Mouse (Mus musculus) gonadal fat pad, adult 2 months (tissue): Measurements from ENCODE around the gene Keap1. TPM values are rescaled to one million over a fixed set of nuclear protein-coding genes. Genes with fewer than 3 reads are reported as not detected.
"Not testable (repeated sequence)": the region's sequence is repeated elsewhere in the genome, so short reads cannot be mapped to it uniquely, and the experiment has no call there.

Source experiments
- DNase-seq: peaks from one replicate; pipeline ENCODE4 v3.0.0-alpha.2; 2012; ENCODE audit warnings: low read depth
- polyA plus RNA-seq: library from polyadenylated mRNA; depleted of rRNA; stranded (reverse); fragments of >200 nt; gene quantifications from 2 replicates; pipeline ENCODE4 v1.2.3, GENCODE M21; 2012; rRNA removed

Keap1 gene
- polyA plus RNA-seq, 1 experiment: 68.5 TPM

- DNase-seq: no peak
Measured at GRCm38 (mm10) chr9:21196521-21197433, 42.4 kb downstream of the Keap1 start.

- not testable (repeated sequence) for DNase-seq
Measured at GRCm38 (mm10) chr9:21195736-21196505, 43.2 kb downstream of the Keap1 start.

DNA sequence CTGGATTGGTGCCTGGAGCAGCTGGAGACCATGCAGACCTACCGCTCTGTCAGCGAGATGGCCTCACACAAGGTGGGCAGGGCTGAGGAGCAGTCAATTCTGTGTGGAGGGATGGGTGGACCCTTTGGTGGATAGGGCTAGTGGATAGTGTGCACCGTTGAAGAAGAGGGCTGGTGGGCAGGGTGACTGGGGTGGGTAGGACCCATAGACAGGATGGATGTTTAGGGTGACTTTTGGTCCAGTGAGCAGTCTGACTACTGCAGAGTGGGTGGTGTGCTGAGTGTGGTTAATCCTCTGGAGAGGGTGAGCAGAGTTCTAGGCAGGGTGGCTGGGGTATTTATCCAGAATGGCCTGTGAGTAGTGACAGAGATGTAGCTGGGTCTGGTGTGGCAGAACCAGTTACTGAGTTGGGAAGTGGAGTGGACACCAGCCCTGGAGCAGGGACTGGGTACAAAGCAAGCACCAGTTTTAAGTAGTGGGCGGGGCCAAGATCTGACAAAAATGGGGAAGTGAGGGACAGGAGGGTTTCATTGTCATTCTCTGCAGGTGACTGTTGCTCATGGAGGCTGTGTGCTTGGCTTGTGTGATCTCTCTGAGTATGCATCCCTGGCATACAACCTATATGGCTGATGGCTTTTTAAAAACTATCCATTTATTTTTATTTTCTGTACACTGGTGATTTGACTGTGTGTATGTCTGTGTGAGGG lies 44.2 kb downstream of the Keap1 start:
- no peak for DNase-seq

GRCm38 (mm10) chr9:21193786-21194185 lies 45.4 kb downstream of the Keap1 start:
- no peak for DNase-seq

GRCm38 (mm10) chr9:21190670-21191069 lies 48.5 kb downstream of the Keap1 start:
- DNase-seq: no peak

DNA sequence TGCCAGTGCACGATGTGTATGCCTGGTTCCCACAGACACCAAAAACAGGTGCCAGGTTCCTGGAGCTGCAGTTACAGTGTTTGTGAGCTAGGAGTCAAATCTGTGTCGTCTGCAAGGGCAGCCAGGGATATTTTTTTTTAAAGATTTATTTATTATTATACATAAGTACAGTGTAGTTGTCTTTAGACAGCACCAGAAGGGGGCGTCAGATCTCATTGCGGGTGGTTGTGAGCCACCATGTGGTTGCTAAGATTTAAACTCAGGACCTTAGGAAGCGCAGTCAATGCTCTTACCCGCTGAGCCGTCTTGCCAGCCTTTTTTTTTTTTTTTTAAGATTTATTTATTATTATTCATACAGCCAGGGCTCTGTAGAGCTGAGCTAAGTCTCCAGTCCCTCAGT lies 49.3 kb downstream of the Keap1 start:
- no peak for DNase-seq

DNA sequence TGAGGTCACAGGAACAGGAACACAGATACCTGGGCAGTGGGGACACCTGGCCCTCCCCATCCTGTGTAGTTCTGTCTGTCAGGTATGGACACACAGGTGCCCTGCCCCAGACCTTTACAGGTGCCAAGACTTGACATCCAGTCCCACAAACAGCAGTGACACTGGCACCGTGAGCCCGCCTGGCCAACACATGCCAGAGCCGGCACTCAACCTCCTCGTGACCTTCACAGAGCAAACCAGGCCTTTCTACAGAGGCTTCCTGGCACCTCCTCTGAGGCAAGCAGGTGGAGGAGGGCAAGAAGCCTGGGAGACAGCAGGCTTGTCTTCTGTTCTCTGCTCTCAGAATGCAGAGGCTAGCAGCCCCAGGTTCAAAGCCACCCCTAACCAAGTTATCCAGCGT lies 53.7 kb downstream of the Keap1 start:
- no peak for DNase-seq

DNA sequence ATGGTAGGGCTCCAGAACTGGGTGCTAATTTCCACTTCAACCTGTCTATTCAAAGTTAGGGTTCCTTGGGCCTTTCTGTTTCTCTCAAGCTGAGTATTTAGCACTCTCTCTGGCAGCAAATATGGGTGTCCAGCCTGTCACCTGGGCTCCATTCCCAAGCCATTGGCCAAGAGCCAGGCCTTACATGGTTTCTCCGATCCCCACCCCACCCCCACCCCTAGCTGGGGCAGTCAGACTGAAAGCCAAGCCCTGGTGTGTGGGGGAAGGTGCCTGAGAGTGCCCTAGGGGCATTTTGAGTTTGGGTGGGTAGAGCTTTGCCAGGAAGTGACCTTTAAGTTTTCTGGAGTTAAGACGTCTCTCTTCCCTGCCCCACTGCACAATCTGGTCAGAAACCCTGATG lies 54.4 kb downstream of the Keap1 start:
- DNase-seq: no peak

GRCm38 (mm10) chr9:21183905-21184413 lies 55.2 kb downstream of the Keap1 start:
- DNase-seq: no peak

- DNase-seq: no peak
Measured at GRCm38 (mm10) chr9:21183421-21183820, 55.7 kb downstream of the Keap1 start.

DNA sequence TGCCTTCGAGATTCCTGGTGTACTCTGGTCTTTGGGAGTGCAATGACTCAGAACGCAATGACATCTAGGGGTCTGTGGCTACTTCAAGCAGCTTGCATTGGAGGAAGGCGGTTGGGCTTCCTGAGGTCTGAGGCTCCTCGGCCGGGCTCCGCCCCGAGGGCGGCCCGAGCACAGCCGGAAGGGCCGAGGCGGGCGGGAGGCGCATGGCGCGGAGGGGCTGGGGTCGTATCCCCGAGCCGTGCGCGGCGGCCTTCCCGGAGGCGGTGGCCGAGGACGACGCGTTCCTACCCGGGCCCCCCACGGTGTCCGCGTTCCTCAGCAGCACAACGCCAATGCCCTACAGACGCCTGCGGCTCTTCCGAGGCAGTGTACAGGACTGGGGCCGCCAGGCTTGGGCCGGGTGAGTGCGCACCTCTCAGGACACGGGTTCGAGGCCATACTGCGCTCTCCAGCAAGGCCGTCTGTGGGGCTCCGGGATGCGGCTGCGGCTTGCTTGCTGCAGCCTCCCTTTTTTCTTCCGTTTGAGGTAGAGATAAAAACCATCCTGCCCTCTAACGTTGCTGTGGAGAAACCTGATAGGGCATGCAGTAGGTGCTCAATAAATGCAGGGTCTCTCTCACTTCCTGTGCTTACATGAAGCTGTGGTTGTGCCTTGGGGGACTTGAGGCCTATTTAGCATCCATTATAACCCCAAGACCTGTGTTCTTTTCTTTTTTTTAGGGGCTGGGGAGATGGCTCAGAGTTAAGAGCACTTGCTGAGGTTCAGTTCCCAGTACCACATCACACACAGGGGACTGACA lies 57.5 kb downstream of the Keap1 start:
- no peak for DNase-seq

DNA sequence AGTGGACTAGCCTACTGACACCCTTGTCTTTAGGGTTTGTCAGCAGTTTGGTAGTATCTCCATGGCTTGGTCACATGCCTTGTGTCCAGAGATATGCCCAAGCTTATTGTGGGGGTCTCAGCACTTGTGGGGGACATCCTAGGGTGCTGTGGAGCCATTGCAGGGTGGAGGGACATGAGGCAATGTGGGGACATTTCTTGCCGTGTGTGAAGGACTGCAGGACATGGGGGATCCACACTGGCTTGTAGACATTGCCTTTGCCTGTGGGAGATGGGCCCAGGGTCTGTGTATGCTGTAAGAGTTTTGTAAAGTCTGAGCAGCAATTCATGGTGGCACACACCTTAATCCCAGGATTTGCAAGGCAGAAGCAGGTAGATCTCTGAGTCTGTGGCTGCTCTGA lies 58.3 kb downstream of the Keap1 start:
- no peak for DNase-seq

DNA sequence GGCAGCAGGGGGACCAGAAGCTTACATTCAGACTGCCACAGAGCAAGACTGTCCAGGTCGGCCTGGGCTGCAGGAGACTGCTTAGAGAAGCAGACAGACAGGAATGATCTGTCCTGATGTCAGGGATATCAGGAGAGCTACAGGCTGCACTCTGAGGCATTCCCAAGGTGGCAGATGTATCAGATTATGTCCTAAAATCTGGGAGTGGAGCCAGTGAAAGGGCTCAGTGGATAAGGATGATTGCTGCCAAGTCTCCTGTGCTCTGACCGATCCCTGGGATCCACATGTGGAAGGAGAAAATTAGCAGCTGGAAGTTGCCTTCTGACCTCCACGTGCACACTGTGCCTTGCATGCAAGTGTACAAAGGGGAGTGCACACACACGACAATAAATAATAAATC lies 58.8 kb downstream of the Keap1 start:
- no peak for DNase-seq

Other genes starting within 250 kb of the Keap1 start
- 76.1 and 83.2 TPM in 2 replicates for gene Mrpl4, start 236.6 kb downstream of the Keap1 start, polyA plus RNA-seq
- 19.9 and 20.8 TPM in 2 replicates for gene Icam1, start 223.4 kb downstream of the Keap1 start, polyA plus RNA-seq
- 0.11 and 0.37 TPM in 2 replicates for gene Icam4, start 210.0 kb downstream of the Keap1 start, polyA plus RNA-seq
- gene Icam5, start 207.3 kb downstream of the Keap1 start, polyA plus RNA-seq: 0.22 and 0.30 TPM in 2 replicates
- gene Zglp1, start 172.3 kb downstream of the Keap1 start, polyA plus RNA-seq: not detected in 2 replicates
- 0.13 and 0.27 TPM in 2 replicates for gene Gm49373, start 166.3 kb downstream of the Keap1 start, polyA plus RNA-seq
- gene Fdx1l, start 165.7 kb downstream of the Keap1 start, polyA plus RNA-seq: 46.8 and 63.4 TPM in 2 replicates
- gene Gm38431, start 147.4 kb downstream of the Keap1 start, polyA plus RNA-seq: 0.90 and 4.4 TPM in 2 replicates
- gene Raver1, start 147.4 kb downstream of the Keap1 start, polyA plus RNA-seq: 39.2 and 46.2 TPM in 2 replicates
- 23.5 and 28.4 TPM in 2 replicates for gene Tyk2, start 108.1 kb downstream of the Keap1 start, polyA plus RNA-seq
- 49.6 and 72.2 TPM in 2 replicates for gene Cdc37, start 89.4 kb downstream of the Keap1 start, polyA plus RNA-seq
- gene Pde4a, start 73.6 kb downstream of the Keap1 start, polyA plus RNA-seq: 16.6 and 24.5 TPM in 2 replicates
- 0.37 and 0.53 TPM in 2 replicates for gene S1pr5, start 9.1 kb upstream of the Keap1 start, polyA plus RNA-seq
- 25.7 and 27.3 TPM in 2 replicates for gene Atg4d, start 25.9 kb upstream of the Keap1 start, polyA plus RNA-seq
- 19.8 and 20.5 TPM in 2 replicates for gene Kri1, start 48.6 kb upstream of the Keap1 start, polyA plus RNA-seq
- gene Cdkn2d, start 52.0 kb upstream of the Keap1 start, polyA plus RNA-seq: 21.0 and 25.1 TPM in 2 replicates
- gene Ap1m2, start 73.0 kb upstream of the Keap1 start, polyA plus RNA-seq: 92.6 and 101 TPM in 2 replicates
- 51.7 and 61.5 TPM in 2 replicates for gene Slc44a2, start 81.3 kb upstream of the Keap1 start, polyA plus RNA-seq
- gene Ilf3, start 128.5 kb upstream of the Keap1 start, polyA plus RNA-seq: 44.2 and 47.5 TPM in 2 replicates
- 15.1 and 19.6 TPM in 2 replicates for gene Qtrt1, start 172.5 kb upstream of the Keap1 start, polyA plus RNA-seq
- 81.3 and 90.0 TPM in 2 replicates for gene Dnm2, start 185.5 kb upstream of the Keap1 start, polyA plus RNA-seq